Mouse (Mus musculus): ENCODE data around the gene Adat2.

GRCm38 (mm10) chr10:13564364-13565079, 11.8 kb downstream of the Adat2 start:
- TF ChIP-seq CTCF (IDR thresholded peaks at IDR 0.05; ENCODE audit: control insufficient read depth, insufficient read depth, low read length) (peak; percentile 83), POLR2A (IDR thresholded peaks at IDR 0.05; ENCODE audit: borderline replicate concordance, control insufficient read depth, low read depth, low read length) (no peak)
